Mouse (Mus musculus): ENCODE data around the gene 0610009B22Rik.

Gene 0610009B22Rik

DNA sequence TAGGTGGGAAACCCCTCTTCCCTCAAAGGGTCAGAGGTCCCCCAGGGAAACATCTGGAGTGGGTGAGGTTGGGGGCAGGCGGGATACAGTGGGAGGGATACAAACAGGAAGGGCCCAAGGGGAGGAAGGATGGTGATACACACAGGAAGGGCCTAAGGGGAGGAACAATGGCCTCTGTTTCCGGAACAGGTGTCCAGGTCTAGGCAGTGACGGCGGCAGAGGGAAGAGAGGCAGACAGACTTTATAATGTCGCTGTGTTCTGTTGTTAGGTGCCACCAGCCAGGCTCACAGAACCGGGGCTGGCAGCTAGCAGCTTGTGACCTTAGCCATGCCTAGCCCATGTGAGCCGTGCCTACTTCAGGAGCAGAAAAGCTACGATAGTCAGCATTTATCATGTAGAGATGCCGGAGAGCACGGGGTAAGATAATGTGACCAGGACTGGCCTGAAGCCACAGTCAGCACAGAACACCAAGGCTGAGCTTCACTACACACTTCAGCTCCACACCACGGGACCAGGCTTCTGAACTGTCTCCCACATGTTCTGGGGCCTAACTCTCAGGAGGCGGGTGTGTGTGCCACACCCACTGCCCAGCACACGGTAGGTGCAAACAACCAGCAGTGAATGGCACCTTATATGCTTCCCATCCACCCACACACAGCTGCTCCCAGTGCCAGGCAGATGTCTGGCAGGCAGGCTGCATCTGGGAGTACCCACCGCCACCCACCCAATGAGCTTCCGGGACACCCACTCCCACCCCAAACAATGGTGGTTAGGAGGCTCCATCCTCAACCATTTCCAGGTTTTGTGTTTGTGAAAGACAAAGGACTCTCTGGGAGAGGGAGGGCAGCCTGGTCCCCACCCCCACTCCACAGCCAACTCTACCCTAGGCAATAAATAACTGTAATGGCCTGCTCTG lies 41.7 kb downstream of the 0610009B22Rik start:
- no peak for TF ChIP-seq GATA4 (IDR thresholded peaks at IDR 0.05; ENCODE audit: insufficient replicate concordance, low read length)

DNA sequence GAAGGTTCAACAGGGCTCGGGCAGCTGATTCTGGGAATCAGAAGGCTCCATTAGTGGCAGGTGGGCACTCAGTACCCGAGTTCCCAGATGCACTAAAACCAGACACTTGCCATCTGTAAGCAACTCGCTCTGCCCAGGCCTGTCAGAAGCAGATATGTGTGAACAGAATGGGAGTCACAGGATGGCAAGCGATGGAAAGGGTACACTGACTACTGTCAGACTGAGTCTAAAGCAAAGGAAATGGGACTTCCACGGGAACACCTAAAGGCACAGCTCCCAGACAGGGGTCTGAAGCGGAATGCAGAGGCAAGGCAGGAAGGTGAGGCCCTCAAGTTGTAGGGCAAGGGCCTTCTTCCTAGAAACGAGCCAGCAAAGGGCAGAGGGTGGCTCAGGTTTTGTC lies 42.4 kb downstream of the 0610009B22Rik start:
- no peak for TF ChIP-seq GATA4 (IDR thresholded peaks at IDR 0.05; ENCODE audit: insufficient replicate concordance, low read length)

DNA sequence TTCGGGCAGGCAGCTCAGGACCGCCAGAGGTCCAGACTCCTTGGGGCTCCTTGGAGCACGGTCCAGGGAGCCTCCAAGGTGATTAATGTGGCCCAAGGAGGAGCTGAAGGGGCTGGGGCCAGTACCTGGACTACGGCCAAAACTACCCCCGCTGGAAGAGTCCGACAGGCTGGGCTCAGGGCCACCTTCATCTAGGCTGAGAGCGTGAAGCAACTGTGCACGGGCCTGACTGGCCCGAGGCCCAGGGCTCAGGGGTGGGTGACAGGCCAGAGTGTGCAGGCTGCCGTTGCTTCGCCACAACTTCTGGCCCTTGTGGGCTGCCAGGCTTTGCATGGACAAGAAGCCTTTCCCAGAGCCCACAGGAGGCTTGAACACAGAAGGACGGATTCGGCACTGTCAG lies 43.4 kb downstream of the 0610009B22Rik start:
- TF ChIP-seq GATA4 (IDR thresholded peaks at IDR 0.05; ENCODE audit: insufficient replicate concordance, low read length): no peak

DNA sequence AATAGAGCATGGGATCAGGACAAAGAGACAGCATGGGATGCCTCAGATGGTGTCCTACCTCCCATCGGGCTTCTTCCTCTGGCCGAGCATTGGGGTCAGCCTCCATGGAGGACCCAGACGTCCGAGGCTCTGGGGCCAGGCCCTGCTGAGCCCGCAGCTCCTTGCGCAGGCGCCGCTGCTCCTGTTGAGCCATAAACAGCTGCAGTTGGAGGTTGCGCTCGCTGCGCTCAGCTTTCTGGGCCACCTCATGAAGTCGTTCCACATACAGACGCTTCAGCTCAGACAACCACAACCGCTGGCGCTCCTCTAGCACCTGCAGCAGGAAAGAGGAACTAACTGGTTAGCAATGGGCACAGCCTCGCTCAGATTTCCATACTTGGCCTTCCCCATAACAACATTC lies 44.5 kb downstream of the 0610009B22Rik start:
- no peak for TF ChIP-seq GATA4 (IDR thresholded peaks at IDR 0.05; ENCODE audit: insufficient replicate concordance, low read length)

DNA sequence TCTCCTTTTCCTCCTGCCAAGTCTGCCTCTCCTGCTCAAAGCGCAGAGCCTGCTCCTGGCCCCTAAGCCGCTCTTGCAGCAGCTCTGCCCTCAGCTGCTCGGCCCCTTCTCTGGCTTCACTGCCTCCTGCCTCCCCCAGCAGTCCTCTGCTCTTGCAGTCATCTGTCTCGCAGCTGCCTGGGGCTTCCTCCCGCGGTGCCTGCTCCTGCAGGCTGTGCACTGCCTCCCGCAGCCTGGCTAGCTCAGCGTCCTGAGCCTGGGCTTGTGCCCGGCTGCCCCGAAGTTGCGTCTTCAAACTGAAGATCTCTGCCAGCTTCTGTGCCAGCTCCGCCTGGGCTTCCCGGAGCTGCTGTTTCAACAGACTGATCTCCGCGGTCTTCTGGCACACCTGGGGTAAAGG lies 44.9 kb downstream of the 0610009B22Rik start:
- no peak for TF ChIP-seq GATA4 (IDR thresholded peaks at IDR 0.05; ENCODE audit: insufficient replicate concordance, low read length)

DNA sequence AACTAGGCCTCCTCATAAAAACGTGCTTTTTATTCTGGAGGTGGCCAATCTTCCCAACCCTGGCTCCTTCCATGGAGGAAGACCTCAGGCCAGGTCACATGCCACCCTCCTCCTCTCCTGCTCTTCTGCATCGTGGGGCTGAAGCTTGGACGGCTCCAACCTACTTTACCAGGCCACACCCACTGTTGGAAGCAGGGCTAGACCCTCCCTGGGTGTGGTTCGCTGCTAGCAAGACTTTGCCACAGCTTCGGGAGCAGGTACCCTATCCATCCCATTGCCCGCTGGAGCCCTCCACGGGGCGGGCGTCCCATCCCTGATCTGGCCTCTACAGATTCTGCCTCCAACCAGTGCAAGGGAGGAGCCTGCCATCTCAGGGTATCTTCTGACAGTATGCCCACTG lies 45.5 kb downstream of the 0610009B22Rik start:
- no peak for TF ChIP-seq GATA4 (IDR thresholded peaks at IDR 0.05; ENCODE audit: insufficient replicate concordance, low read length)

DNA sequence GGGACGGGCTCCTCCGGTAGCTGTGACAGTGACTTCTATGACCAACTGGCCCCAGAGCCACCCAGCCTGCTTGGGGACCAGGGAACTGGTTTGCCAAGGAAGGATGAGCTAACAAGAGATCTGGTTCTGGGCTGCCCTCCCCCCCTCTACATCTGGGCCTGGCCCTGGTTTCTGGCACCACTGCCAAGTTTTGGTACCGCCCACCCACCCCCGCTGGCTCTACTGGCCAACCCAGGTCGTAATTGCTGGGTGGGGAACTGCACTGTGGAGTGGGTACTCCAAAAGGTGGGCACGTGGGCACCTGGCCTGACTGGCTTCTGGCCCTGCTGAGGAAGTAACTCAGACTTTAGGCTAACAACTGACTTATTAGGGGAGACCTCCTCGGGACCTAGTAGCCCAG lies 47.9 kb downstream of the 0610009B22Rik start:
- TF ChIP-seq GATA4 (IDR thresholded peaks at IDR 0.05; ENCODE audit: insufficient replicate concordance, low read length): no peak

DNA sequence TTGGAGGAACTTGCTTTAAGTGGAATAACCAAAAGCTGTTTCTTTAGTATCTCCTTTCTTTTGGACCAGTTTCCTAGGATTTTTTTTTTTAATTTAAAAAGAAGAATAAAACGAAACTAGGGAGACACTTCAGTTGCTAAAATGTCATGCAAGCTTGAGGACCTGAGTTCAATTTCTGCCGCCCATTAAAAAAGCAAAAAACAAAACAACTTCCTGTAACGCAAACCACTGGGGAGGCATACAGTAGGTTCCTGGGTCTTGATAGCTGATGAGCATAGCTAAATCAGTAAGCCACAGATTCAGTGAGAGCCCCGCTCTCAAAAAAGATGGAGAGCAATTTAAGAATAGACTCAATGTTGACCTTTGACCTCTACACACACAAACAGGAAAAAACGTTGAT lies 50.2 kb downstream of the 0610009B22Rik start:
- no peak for TF ChIP-seq GATA4 (IDR thresholded peaks at IDR 0.05; ENCODE audit: insufficient replicate concordance, low read length)

DNA sequence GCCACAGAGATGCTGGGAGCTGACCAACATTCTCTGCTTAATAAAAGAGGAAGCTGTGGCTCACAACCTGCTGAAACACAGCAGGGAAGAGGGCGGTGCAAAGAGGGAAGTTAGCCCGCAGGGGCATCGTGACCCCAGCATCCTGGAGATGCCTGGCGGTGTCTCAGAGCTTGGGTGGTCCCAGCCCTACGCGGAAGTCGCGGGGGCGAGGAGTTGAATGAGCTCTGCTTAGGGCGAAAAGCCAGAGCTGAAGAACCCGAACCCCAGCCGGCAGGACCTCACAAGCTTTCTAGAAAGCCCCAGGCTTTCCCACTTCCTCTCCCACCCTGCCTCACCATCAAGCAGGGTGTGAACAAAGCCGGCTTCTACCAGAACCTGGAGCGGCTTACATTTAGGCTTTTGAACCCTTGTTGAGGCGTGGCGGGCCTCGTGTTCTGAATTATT lies 50.7 kb downstream of the 0610009B22Rik start:
- no peak for TF ChIP-seq GATA4 (IDR thresholded peaks at IDR 0.05; ENCODE audit: insufficient replicate concordance, low read length)

DNA sequence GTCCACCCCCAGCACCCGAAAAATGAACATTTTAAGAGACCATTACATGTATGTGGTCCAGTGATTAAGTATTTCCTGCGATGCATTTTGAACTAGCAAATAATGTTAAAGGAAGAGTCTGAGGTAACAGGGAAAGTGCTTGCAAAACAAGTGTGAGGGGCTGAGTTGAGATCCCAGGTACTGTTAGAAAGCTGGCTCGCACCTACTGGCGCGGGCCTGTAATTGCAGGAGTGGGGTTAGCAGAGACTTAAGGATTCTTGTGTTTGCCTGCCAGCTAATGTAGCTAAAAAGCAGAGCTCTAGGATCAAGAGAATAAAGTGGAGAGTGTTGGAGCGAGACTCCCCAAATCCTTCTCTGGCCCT lies 52.4 kb downstream of the 0610009B22Rik start:
- TF ChIP-seq GATA4 (IDR thresholded peaks at IDR 0.05; ENCODE audit: insufficient replicate concordance, low read length): no peak

DNA sequence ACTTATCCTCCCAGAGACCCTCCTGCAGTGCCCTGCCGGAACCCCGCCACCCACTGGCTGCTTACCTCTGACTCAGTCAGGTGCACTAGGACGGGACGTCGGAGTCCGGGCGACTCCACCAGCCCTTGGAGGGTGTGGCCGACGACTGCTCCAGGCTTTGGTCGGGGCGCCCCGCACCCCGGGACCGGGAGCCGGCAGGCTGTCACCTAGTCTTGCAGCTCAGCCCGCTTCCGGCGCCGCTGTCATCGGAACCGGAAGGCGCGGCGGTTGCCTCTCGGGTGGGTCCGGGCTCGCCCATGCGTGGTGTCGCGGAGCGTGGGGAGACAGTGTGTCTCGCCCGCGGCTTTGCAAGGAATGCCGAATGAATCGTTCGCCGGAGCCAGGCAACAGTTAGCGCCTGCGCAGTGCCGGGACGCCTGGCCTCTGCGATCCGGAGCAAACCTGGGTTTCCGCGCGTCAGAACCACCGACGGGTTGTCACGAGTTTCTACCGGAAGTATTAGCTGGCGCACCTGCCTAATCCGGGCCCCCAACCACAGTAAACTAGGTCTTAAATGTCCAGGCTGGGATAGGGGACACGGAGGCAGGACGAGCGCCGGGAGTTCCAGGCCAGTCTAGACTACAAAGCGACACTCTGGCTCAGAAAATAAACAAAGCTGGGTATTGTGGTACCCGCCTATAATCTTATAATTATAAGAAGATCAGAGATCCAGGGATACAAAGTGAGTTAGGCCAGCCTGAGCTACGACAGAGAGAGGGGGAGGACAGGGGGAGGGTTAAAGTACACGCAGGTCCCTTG lies 53.0 kb downstream of the 0610009B22Rik start, which contains the start of gene Rmnd5b:
TSS of gene Rmnd5b (minus strand) at position 372 of the 798 bp plus-strand sequence.
- TF ChIP-seq GATA4 (IDR thresholded peaks at IDR 0.05; ENCODE audit: insufficient replicate concordance, low read length): no peak
